Mouse (Mus musculus): Measurements from ENCODE around the gene Gm47969.

Gm47969 gene

DNA sequence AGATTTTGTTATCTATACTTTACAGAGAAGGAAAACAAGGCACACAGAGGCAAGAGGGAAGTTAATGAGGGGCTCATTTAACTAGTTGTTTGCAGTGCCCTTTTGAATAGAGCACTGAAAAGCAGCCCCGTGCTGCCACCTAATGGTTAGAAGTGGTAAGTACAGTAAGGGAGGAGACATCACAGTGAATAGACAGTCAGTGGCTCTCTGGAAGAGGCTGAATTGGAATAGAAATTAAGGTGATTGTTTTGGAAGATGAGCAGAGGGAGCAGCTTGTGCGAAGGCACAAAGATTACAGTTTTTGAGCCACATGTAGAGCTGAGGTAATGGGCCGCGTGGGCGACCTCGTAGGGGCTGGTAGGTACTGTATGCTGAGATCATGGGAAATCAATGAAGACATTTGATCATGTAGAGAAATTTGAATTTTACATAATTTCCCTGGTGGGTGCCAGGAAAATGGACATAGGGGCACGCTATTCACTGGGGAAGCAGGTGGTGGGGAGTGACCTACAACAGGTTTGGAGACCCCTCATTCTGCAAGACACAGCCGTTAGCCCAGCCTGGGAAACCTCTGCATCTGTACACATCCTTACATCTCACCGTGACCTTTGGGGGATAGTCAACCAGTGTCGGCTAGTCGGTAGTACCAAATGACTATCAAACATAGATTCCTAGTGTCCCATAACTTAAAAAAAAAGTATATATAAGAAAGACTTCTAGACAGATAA is 31.6 kb downstream of the Gm47969 start:
- 37% methylated on average over 11 of the region's 11 CpGs for WGBS

DNA sequence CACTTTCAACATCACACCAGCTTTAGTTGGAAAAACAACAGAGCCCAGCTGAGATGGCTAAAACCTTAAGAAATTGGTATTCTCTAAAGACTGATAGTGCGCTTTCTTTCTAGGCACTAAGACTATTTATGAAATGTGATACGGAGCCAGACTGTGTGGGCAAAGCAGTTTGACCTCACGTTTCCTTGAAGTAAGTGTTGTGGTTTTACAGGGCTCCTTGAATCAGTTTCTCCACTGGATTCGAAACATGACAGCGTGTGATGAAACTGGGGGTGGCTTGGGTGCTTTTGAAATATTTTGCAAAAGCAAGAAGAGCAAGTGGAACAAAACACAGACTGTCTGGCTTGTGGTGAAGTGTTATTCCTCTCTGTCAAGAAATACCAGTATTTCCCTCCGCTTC is 32.3 kb downstream of the Gm47969 start:
- WGBS: 57% methylated on average over 6 of the region's 6 CpGs

DNA sequence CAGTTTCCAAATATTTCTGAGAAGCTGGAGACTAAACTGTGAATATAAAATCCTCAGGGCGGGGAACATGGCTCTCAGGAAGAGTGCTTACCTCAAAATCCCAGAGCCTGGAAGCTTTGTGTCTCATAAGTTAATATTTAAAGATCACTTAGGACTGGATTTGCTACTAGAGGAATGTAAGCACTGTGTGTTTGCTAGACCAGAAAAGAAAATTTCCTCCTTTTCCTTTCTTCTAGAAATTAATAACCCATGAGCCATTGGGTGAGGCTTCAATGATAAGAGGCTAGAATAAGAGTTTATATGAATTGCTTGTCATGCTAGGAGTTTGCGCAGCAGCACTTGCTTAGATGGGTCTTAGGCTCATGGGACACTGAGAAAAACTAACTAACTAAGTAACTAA is 40.1 kb downstream of the Gm47969 start:
- 94% methylated on average over 2 of the region's 2 CpGs for WGBS

DNA sequence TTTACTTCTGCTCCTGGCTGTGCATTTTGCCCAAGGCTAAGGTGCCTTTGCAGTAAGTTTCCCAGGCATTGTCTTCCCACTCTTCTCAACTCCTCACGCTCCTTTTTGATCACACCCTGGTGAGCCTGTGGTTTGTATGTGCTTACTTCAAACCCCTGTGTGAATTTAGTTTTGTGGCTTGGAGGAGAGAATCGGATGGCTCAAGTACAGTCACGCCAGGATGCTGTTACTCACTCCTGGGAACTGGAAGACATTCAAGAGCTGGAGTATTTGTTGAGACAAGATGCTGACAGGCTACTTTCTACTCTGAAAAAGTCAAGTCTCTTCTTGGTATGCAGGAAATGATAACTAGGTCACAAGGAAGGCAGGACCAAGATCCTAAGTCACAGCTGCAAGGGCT is 46.5 kb downstream of the Gm47969 start:
- WGBS: 60% methylated on average over 3 of the region's 3 CpGs
